Mouse (Mus musculus) CH12.LX (cell line): ENCODE results near the gene Slc5a8. TPM values are rescaled to one million over a fixed set of nuclear protein-coding genes. Genes with fewer than 3 reads are reported as not detected.

Experiments
- DNase-seq: peaks from one replicate; pipeline ENCODE4 v3.0.0-alpha.2; 2013; ENCODE audit errors: extremely low read depth
- H3K27ac ChIP-seq: 2 replicates; pipeline ENCODE4 v1.5.1; 2012; ENCODE audit warnings: low read depth, mild to moderate bottlenecking, control low read depth, moderate library complexity; ENCODE audit not compliant: insufficient read depth
- H3K27me3 ChIP-seq: replicated peaks from 2 replicates; pipeline ENCODE3; 2012; ENCODE audit warnings: inconsistent platforms
- H3K36me3 ChIP-seq, 2 experiments: replicated peaks in 1 of 2; 2 replicates each; pipeline versions ENCODE3 to v1.6.1; 2012; ENCODE audit warnings: inconsistent platforms in 1 of 2, low read length in 1 of 2, mild to moderate bottlenecking in 1 of 2, mixed read lengths in 1 of 2, moderate library complexity in 1 of 2; ENCODE audit not compliant: control insufficient read depth in 1 of 2, insufficient read depth in 1 of 2
- H3K4me1 ChIP-seq, 2 experiments: 2 replicates each; pipeline ENCODE4 v1.6.1; 2012; ENCODE audit warnings: inconsistent platforms in 1 of 2, moderate library complexity in 1 of 2; ENCODE audit not compliant: insufficient read depth in 2 of 2, control insufficient read depth in 1 of 2
- H3K4me2 ChIP-seq: 2 replicates; pipeline ENCODE4 v1.6.1; 2012; ENCODE audit warnings: low read depth, mild to moderate bottlenecking, control low read depth; ENCODE audit not compliant: poor library complexity, insufficient read depth, severe bottlenecking
- H3K4me3 ChIP-seq, 3 experiments: fragments of 150-350 bp in 1 of 3; sonication (generic) in 1 of 3; replicated peaks in 1 of 3; 2 replicates each; pipeline versions ENCODE3 to v1.5.1; 2011 to 2012; ENCODE audit warnings: low read depth in 2 of 3, low read length in 2 of 3, mild to moderate bottlenecking in 2 of 3, moderate library complexity in 2 of 3, control low read depth in 1 of 3, improper control_type of control experiment in 1 of 3, inconsistent platforms in 1 of 3, mixed read lengths in 1 of 3; ENCODE audit not compliant: poor library complexity in 1 of 3
- H3K79me2 ChIP-seq: replicated peaks from 2 replicates; pipeline ENCODE4 v1.6.1; 2012; ENCODE audit warnings: mild to moderate bottlenecking, moderate library complexity; ENCODE audit not compliant: control insufficient read depth, poor library complexity, insufficient read depth, severe bottlenecking; ENCODE audit errors: extremely low read depth
- H3K9ac ChIP-seq: 2 replicates; pipeline ENCODE4 v1.6.1; 2012; ENCODE audit warnings: low read depth, mild to moderate bottlenecking, control low read depth, moderate library complexity; ENCODE audit not compliant: insufficient read depth
- H3K9me3 ChIP-seq: replicated peaks from 2 replicates; pipeline ENCODE3; 2012; ENCODE audit warnings: low read length, inconsistent platforms, mixed read lengths
- BHLHE40 ChIP-seq: IDR thresholded peaks from 2 replicates; pipeline ENCODE4 v1.6.1; 2011; ENCODE audit warnings: mild to moderate bottlenecking, low read depth, low read length, improper control_type of control experiment
- CHD1 ChIP-seq: IDR thresholded peaks from 2 replicates; pipeline ENCODE4 v1.6.1; 2012; ENCODE audit warnings: low read depth, low read length, improper control_type of control experiment, inconsistent platforms
- CHD2 ChIP-seq: IDR thresholded peaks from 2 replicates; pipeline ENCODE4 v1.6.1; 2011; ENCODE audit warnings: low read length, improper control_type of control experiment
- CTCF ChIP-seq, 2 experiments: IDR thresholded peaks in 1 of 2; conservative IDR thresholded peaks in 1 of 2; 2 replicates each; pipeline ENCODE4 v1.5.1; 2011 to 2012; ENCODE audit warnings: low read depth in 2 of 2, low read length in 2 of 2, improper control_type of control experiment in 1 of 2, inconsistent platforms in 1 of 2, mild to moderate bottlenecking in 1 of 2, moderate library complexity in 1 of 2
- E2F4 ChIP-seq: IDR thresholded peaks from 2 replicates; pipeline ENCODE4 v1.6.1; 2011; ENCODE audit warnings: low read depth, low read length, improper control_type of control experiment; ENCODE audit not compliant: insufficient replicate concordance
- EP300 ChIP-seq: IDR thresholded peaks from 2 replicates; pipeline ENCODE4 v1.6.1; 2011; ENCODE audit warnings: low read length, improper control_type of control experiment
- GABPA ChIP-seq: IDR thresholded peaks from 2 replicates; pipeline ENCODE4 v1.6.1; 2012; ENCODE audit warnings: low read depth, low read length, improper control_type of control experiment, inconsistent platforms; ENCODE audit not compliant: insufficient replicate concordance
- HCFC1 ChIP-seq: IDR thresholded peaks from 2 replicates; pipeline ENCODE4 v1.6.1; 2012; ENCODE audit warnings: low read depth, mild to moderate bottlenecking, inconsistent platforms, low read length, improper control_type of control experiment
- JUN ChIP-seq: IDR thresholded peaks from 2 replicates; pipeline ENCODE4 v1.6.1; 2011; ENCODE audit warnings: low read depth, mild to moderate bottlenecking, low read length, improper control_type of control experiment, moderate library complexity; ENCODE audit not compliant: insufficient read depth
- KAT2A ChIP-seq: IDR thresholded peaks from 2 replicates; pipeline ENCODE4 v1.6.1; 2012; ENCODE audit warnings: low read length, improper control_type of control experiment, inconsistent platforms; ENCODE audit not compliant: insufficient replicate concordance
- MAFK ChIP-seq: IDR thresholded peaks from 2 replicates; pipeline ENCODE4 v1.6.1; 2011; ENCODE audit warnings: low read length, improper control_type of control experiment; ENCODE audit not compliant: insufficient replicate concordance
- MAX ChIP-seq: IDR thresholded peaks from 2 replicates; pipeline ENCODE4 v1.6.1; 2011; ENCODE audit warnings: low read length, improper control_type of control experiment
- MEF2A ChIP-seq: IDR thresholded peaks from 2 replicates; pipeline ENCODE4 v1.6.1; 2014; ENCODE audit warnings: low read depth, mild to moderate bottlenecking, inconsistent platforms, low read length, improper control_type of control experiment, borderline replicate concordance
- MXI1 ChIP-seq: IDR thresholded peaks from 2 replicates; pipeline ENCODE4 v1.6.1; 2011; ENCODE audit warnings: mild to moderate bottlenecking, low read depth, low read length, improper control_type of control experiment
- NELFE ChIP-seq: IDR thresholded peaks from 2 replicates; pipeline ENCODE4 v1.6.1; 2011; ENCODE audit warnings: low read depth, low read length, improper control_type of control experiment
- PAX5 ChIP-seq: IDR thresholded peaks from 2 replicates; pipeline ENCODE4 v1.6.1; 2012; ENCODE audit warnings: low read length, inconsistent platforms, mixed read lengths
- POLR2A ChIP-seq: IDR thresholded peaks from 2 replicates; pipeline ENCODE4 v1.6.1; 2011; ENCODE audit warnings: low read depth, mild to moderate bottlenecking, improper control_type of control experiment, low read length
- POLR2AphosphoS2 ChIP-seq: IDR thresholded peaks from 2 replicates; pipeline ENCODE4 v1.6.1; 2011; ENCODE audit warnings: low read depth, low read length, improper control_type of control experiment
- RAD21 ChIP-seq: IDR thresholded peaks from 2 replicates; pipeline ENCODE4 v1.6.1; 2011; ENCODE audit warnings: low read depth, mild to moderate bottlenecking, low read length, improper control_type of control experiment, moderate library complexity
- RCOR1 ChIP-seq: conservative IDR thresholded peaks from 2 replicates; pipeline ENCODE4 v1.6.1; 2012; ENCODE audit warnings: low read depth, mild to moderate bottlenecking, inconsistent platforms, low read length, improper control_type of control experiment
- SIN3A ChIP-seq: IDR thresholded peaks from 2 replicates; pipeline ENCODE4 v1.6.1; 2012; ENCODE audit warnings: low read length, improper control_type of control experiment, inconsistent platforms
- SMC3 ChIP-seq: IDR thresholded peaks from 2 replicates; pipeline ENCODE4 v1.6.1; 2011; ENCODE audit warnings: low read depth, low read length, improper control_type of control experiment
- TBP ChIP-seq: conservative IDR thresholded peaks from 2 replicates; pipeline ENCODE4 v1.6.1; 2011; ENCODE audit warnings: low read depth, low read length, improper control_type of control experiment
- UBTF ChIP-seq: IDR thresholded peaks from 2 replicates; pipeline ENCODE4 v1.6.1; 2012; ENCODE audit warnings: low read depth, mild to moderate bottlenecking, inconsistent platforms, low read length, improper control_type of control experiment, moderate library complexity
- USF1 ChIP-seq: IDR thresholded peaks from 2 replicates; pipeline ENCODE4 v1.6.1; 2014; ENCODE audit warnings: low read depth, mild to moderate bottlenecking, inconsistent platforms, low read length, improper control_type of control experiment
- USF2 ChIP-seq: conservative IDR thresholded peaks from 2 replicates; pipeline ENCODE4 v1.6.1; 2011; ENCODE audit warnings: low read depth, low read length, improper control_type of control experiment
- ZKSCAN1 ChIP-seq: IDR thresholded peaks from 2 replicates; pipeline ENCODE4 v1.6.1; 2012; ENCODE audit warnings: low read depth, inconsistent platforms, low read length, improper control_type of control experiment, borderline replicate concordance
- dilution Hi-C: fragments of 300-500 bp; cut with MboI; formaldehyde crosslinking; loops from 2 replicates; pipeline ENCODE4 v1.14.3; 2020; ENCODE audit warnings: low sequenced_read_pairs; ENCODE audit not compliant: extremely low pct_unique_long_range_greater_than_20kb, extremely low pct_ligation_motif_present
- in situ Hi-C: fragments of 300-500 bp; cut with MboI; formaldehyde crosslinking; loops from 3 replicates; pipeline ENCODE4 v1.14.3; 2019; ENCODE audit warnings: low sequenced_read_pairs, low pct_ligation_motif_present, low pct_unique_long_range_greater_than_20kb, mixed read lengths
- polyA plus RNA-seq: library from polyadenylated mRNA; unstranded; fragments of >175 nt; gene quantifications from 2 replicates; pipeline ENCODE4 v1.2.1, GENCODE M21; 2012; ENCODE audit warnings: low read depth; ENCODE audit not compliant: insufficient read length
- total RNA-seq, 2 experiments: library from RNA; depleted of rRNA; stranded (reverse); fragments of 300-350 nt in 1 of 2; fragments of >200 nt in 1 of 2; gene quantifications; 2 replicates each; pipeline ENCODE4 v1.2.3; 2012 to 2014

Gene Slc5a8
- total and polyA plus RNA-seq, 3 experiments, result 0.23 to 1.5 (median 0.31) TPM

GRCm38 (mm10) chr10:88853326-88853725 lies 32.5 kb upstream of the Slc5a8 start:
- no peak overlapping the region for H3K9ac ChIP-seq
- no peak overlapping the region for H3K4me3 ChIP-seq
- H3K4me2 ChIP-seq, result no peak overlapping the region
- H3K27me3 ChIP-seq, result no peaks in the 10 kb centered on the region
- TF ChIP-seq CTCF (conservative IDR thresholded peaks at IDR 0.05 in 1 of 2, IDR thresholded peaks at IDR 0.05 in 1 of 2; ENCODE audit: low read depth in 2 of 2, low read length in 2 of 2), result no peak
- no peak for TF ChIP-seq MAFK
- TF ChIP-seq PAX5, result no peak
- no peak for TF ChIP-seq USF2
- TF ChIP-seq BHLHE40, result no peak
- no peak for TF ChIP-seq TBP
- no peak for TF ChIP-seq POLR2A
- TF ChIP-seq E2F4, result no peak
- TF ChIP-seq RAD21, result no peak
- TF ChIP-seq CHD1, result no peak
- TF ChIP-seq MXI1, result no peak
- TF ChIP-seq ZKSCAN1, result no peak
- TF ChIP-seq MAX, result no peak
- no peak for TF ChIP-seq POLR2AphosphoS2
- no peak for TF ChIP-seq KAT2A
- no peak for TF ChIP-seq GABPA
- no peak for TF ChIP-seq SIN3A
- TF ChIP-seq EP300, result no peak
- no peak for TF ChIP-seq NELFE
- no peaks in the 10 kb centered on the region for H3K9me3 ChIP-seq
- no peaks in the 10 kb centered on the region for H3K36me3 ChIP-seq
- DNase-seq, result no peak
- no peak overlapping the region for H3K27ac ChIP-seq
- H3K4me1 ChIP-seq, result no peaks in the 10 kb centered on the region
- dilution Hi-C loops, result no loop called here
- in situ Hi-C loops, result no loop called here
- no peaks in the 10 kb centered on the region for H3K79me2 ChIP-seq

GRCm38 (mm10) chr10:88860911-88861310 lies 24.9 kb upstream of the Slc5a8 start:
- dilution Hi-C loops (no loop called here), in situ Hi-C loops (loop anchor here (10.0 kb wide), 1 partner anchor 124 kb away; no protein-coding TSS in a partner anchor)
- H3K9ac ChIP-seq, result no peak overlapping the region
- no peaks in the 10 kb centered on the region for H3K4me1 ChIP-seq
- no peak for TF ChIP-seq KAT2A
- TF ChIP-seq MXI1, result no peak
- TF ChIP-seq CHD2, result no peak
- TF ChIP-seq PAX5, result no peak
- no peak for TF ChIP-seq MEF2A
- TF ChIP-seq NELFE, result no peak
- TF ChIP-seq BHLHE40, result no peak
- no peak for TF ChIP-seq EP300
- no peak for TF ChIP-seq MAFK
- no peak for TF ChIP-seq CHD1
- no peak for TF ChIP-seq GABPA
- no peak for TF ChIP-seq UBTF
- no peak for TF ChIP-seq CTCF (conservative IDR thresholded peaks at IDR 0.05 in 1 of 2, IDR thresholded peaks at IDR 0.05 in 1 of 2; ENCODE audit: low read depth in 2 of 2, low read length in 2 of 2)
- no peak for TF ChIP-seq RCOR1
- TF ChIP-seq SMC3, result no peak
- no peak for TF ChIP-seq HCFC1
- no peak for TF ChIP-seq USF1
- TF ChIP-seq JUN, result no peak
- no peak for TF ChIP-seq USF2
- no peak for TF ChIP-seq ZKSCAN1
- no peaks in the 10 kb centered on the region for H3K79me2 ChIP-seq
- no peak overlapping the region for H3K4me3 ChIP-seq
- no peak for DNase-seq
- no peaks in the 10 kb centered on the region for H3K9me3 ChIP-seq
- no peak overlapping the region for H3K4me2 ChIP-seq
- no peak overlapping the region for H3K27ac ChIP-seq
- no peaks in the 10 kb centered on the region for H3K36me3 ChIP-seq
- H3K27me3 ChIP-seq, result no peaks in the 10 kb centered on the region
